Mouse (Mus musculus) CD4-positive helper T cell, adult 2 months (primary cell): ENCODE measurements around the gene Slc35e3.

Source experiments
- DNase-seq: peaks from one replicate; pipeline ENCODE4 v3.0.0-alpha.2; 2012; ENCODE audit warnings: low read depth, missing footprints, low spot score

The Slc35e3 gene

DNA sequence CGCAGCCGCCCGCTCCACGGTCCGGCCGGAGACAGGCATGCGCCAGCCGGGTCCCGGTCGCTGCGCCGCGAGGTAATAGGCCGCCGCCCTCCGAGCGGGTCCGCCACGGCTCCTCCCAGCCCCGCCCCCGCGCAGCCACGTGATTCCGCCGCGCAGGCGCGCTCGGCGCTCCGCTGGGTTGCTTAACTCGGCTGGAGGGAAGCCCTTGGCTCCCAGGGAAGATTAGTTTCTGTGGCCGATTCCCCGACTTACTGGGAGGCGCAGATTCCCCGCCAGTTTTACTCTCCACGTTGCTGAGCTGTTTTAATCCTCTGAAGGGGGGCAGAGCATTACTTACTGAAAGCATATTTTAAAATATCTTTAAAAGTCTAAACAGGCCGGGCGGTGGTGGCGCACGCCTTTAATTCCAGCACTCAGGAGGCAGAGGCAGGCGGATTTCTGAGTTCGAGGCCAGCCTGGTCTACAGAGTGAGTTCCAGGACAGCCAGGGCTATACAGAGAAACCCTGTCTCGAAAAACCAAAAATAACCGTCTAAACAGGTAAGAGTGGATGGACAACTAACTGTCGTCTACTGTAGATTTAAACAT, at the start of gene Slc35e3:
Gene Slc35e3 (minus strand): TSS at position 69 of the 587 bp plus-strand sequence.
- DNase-seq, result peak; percentile 93

DNA sequence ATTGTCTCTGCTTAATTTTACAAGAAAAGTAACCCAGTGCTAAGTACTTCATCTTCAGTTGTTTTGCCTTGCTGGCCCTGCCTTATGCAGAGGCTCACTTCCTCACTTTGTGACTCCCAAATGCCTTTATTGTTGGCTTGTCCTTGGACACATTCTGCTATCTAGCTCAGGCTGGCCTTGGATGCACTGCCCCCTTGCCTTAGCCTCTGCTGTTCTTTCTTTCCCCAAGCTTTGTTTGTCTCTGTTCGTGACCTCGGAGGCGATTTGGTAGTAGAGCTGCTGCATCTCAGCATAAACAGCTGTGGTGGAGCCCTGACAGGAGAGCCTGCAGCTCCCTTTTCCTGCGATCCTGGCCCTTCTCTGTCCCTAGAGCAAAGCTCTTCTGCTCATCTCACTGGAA, 49.0 kb upstream of the Slc35e3 start:
- no peak for DNase-seq

DNA sequence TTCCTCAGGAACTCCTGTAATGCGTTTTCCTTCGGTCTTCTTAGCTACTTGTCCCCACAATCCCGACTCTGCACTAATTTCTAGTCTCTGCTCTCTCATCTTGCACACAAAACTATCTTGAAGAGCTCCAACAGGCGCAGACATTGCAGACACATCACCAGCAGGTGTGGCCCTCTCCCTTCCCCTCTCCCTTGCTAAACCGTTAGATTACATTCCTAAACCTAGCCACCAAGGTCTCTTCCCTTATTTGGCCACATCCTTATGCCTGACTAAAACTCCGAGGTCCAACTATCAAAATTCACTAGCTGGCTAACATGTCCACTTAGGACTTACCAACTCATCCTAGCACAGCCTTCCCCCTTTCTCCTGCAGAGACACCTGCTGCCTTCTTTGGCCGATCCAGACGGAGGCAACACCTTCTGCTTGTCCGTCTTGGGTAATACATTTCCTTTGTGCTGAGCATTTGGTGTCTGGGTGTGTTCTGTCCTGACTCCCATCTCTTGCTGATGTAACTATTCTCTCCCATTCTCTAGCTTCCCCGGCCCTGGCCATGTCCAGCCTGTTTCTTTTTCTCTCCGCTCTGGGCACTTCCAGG, 47.4 kb upstream of the Slc35e3 start:
- DNase-seq, result no peak

DNA sequence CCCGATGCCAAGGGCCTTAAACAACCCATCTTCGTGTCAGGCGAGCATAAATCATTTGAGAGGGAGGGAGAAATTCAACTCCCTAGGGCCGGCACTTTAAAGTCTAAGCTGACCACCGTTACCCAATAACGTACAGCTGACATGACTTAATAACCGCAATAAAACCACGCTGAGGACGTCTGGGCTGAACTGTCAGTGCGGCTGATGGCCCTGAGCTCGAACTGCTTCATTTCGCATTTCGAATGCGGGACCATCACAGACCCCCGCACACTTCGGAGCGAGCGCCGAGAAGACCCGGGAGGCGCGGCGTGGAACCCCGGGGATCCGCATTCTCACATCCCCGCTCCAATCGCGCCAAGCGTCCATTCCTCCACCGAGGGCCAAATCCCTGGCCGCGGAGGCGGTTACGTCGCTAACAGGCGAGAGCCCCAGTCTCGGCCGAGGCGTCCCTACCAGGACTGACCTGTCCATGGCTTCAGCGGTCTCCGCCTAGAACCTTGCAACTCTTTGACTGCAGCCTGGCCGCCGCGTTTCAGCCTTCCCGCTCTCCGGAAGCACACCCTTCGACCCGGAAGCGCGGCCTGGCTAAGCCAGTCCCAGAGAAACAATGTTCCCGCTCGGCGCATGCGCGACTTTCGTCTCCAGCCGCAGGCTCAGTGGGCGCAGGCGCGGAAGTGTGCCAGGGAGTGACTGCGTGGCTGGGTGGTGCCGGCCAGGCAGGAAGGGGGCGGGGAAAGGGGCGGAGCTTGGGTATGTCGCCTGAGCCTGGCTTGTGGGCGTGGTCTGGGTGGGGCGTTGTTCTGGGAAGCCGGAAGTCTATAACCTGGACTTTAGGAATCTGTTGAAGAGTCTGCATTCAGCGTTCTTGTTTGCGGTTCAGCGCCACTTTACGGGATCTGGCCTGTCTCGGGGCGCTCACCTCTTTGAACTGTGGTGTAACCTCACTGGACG, 46.3 kb upstream of the Slc35e3 start, which contains the start of gene Nup107:
Gene Nup107 (minus strand): TSS at position 565 of the 951 bp plus-strand sequence.
- DNase-seq, result peak; percentile 99

DNA sequence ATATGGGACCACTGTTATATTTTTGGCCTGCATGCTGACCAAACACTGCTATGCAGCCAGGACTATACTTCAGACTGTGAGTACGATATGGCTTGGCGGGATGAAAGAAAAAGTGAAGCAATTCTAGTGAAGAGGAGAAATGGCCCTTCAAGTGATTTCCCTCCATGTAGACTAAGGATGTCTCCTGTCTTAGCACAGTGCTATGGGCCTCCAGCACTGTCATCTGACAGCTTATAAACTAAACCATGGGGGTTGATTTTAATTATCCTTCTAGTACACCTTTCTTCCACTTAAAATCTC, 45.0 kb upstream of the Slc35e3 start:
- DNase-seq, result no peak

DNA sequence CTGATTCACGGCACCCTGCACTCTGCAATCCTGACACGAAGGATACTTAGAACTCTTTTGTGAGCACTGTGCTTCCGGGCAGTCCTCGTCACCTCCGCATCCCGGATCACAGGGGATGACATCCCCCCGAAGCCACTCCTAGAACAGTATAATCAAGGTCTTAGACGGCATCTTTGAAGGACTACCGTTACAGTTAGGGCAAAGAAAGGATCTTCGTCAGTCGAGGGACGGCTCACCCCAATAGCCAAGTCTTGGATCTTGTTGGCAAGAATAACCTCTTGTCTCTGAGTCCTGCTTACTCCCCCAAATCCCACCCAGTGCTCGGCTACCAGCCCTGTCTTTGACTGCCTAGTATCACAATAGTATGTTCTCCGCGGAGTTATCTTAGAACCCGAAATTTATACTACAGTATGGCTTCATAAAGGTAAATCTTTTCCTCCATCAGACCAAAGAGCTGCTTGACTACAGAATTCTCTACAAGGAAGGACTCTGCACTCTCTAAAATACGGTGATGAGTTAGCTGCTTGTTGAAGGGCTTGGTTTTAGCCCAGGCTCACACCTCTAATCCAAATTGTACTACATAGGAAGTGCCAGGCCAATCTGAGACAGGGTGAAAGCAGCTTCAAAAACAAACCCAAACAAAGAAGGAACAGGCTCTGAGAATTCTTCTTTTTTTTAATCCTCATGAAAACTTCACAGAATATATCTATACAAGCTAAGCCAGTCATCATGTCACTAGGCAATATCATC, 44.4 kb upstream of the Slc35e3 start:
- no peak for DNase-seq

DNA sequence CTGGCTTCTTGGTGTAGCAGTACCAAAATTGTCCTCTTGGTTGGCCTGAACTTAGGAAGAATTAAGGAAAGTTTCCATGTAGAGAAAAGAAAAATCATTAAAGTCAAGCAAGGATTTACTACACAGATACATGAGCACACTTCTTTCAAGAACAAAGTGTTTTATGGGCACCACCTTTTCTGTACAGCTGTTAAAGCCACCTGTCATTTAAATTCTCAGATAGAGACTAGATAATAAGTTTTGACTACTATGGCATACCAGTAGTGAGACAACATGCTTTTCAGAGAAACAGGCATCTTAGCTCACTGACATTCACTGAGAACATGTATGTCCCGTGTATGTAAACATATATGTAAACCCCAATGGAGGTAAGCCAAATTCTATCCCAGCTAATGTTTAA, 43.8 kb upstream of the Slc35e3 start:
- DNase-seq, result no peak

DNA sequence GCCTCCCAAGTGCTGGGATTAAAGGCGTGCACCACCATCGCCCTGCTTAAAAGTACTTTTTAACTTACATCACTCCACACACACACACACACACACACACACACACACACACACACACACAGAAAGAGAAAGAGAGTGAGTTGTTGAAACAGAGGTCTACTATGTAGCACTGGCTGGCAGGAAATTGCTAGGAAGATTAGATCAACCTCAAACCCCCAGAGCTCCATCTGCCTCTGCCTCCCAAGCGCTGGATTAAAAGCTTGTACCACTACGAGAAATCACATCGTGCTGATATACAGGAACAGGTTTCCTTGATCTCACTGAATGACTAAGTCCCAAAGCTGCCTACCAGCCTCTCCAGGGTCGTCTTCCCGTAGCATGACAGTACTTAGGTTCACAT, 38.5 kb upstream of the Slc35e3 start:
- DNase-seq, result peak; percentile 83

DNA sequence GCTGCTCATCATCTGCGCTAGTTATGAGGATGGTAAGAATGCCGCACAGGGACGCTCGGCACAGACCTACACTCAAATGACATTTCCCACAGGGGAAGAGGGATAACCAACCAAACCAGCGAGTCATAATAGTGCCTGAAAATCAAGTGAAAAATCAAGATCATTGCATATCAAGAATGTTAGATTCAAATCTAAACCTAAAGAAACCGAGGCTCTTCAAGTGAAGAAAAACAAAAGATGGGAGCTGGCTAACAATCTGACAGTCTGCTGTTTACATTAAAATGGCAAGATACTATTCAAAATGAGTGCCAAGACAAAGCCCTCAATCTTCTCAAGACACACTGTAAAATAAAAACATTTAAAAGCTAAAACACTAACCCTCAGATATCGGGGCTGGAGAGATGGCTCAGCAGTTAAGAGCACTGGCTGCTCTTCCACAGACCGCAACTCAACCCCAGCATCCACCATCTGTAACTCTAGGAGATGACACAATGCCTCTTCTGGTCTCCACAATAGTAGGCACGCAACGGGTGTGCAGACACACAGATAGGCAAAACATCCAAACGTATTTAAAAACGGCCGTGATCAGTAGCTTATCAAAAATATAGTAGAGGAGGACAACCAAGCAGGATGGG, 37.7 kb upstream of the Slc35e3 start:
- DNase-seq, result no peak

DNA sequence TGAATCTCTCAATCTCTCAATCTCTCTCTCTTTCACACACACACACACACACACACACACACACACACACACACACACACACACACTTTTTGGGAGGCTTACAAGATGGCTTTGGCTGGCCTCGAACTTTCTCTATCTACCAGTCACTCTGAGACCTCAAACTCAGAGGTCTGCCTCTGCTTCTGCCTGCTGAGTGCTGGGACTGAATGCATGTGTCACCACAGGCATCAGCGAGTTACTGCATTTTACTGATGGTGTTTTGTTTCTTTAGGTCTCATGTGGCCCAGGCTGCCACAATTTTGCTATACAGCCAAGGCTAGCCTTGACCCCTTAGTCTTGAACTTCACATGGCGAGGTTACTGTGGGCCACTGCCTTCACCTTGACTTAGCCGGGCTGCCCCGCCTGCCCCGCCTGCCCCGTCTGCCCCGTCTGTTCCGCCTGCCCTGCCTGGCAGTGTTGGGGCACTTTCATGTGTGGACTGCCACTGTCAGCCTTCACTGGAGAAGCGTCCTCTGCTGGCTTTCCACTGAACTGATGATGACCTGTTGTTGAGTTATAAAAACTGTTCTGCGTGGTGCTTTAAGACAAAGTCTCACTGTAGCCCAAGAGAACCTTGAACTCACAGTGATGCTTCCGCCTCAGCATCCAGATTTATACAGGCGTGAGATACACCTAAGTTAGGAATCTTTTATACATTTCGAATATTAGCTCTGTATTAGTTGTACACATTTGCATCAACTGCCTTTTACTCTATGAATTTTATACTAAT, 36.5 kb upstream of the Slc35e3 start:
- no peak for DNase-seq

DNA sequence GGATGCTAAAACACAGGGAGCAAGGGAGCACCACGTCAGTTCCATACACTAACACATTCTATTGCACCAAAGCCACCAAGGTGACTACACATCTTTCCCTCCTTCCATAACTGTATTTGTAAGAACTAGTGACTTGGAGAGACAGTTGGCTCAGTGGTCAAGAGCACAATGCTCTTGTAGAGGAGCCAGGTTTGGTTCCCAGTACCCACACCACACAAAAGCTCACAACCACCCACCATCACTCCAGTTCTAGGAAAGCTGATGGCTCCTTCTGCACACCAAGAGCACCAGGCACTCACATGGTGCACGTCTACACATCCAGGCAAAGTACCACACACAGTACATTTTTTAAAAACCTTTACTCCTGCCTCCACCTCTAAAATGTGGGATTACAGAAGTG, 35.9 kb upstream of the Slc35e3 start:
- no peak for DNase-seq

DNA sequence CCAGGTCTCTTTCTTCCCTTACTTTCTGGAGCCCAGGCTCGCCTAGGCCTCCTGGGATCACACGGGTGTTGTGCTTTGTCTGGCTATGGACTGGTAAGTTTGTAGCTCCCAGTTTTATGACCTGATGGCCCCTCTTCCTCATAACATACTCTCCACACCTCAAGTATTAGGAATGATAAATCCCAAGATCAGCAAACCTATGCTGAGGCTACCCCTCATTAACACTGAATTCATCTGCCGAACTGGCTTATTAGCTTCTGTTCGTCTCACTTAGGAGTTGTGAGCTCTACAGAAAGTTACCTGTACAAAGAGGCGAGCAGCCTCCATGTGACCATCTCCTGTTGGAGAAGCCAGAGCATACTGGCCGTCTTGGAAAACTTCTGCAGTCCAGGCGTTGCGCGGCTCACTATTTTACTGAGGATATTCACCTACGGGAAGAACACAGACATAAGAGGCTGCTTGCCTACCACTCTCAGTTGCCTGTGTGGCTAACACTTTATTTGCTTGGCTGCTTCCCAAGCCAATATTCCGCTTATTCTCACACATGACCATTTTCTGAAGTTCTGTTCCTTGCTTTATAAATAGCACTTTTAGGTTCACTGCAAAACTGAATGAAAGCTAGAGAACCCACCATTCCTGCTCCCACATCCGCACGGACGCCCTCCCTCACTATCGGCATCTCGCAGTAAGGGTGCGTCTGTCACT, 35.0 kb upstream of the Slc35e3 start:
- DNase-seq, result no peak

DNA sequence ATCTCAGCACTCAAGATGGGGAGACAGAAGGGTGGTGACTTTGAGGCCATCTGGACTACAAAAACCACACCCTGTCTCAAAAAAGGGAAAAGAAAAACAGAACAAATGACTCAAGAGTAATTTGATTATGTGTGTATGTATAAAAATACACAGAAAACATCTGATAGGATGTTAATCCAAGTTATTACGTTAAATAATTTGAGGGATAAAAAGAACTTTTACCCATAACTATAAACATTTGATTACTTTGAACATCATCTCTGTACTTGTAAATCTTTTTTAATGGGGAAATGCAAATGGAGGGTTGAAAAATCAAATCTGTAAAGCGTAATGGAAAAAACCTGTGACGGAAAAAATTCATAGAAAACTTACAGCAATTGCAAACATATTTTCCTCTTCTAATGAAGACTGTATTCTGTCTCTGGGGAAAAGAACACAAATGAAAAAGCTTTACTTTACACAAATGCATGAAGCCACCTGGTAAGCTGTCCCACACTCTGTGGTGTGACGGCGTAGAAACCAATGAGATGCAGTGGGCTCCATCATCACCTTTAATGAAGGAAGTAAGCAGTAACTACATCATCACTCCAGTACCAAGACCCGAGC, 34.2 kb upstream of the Slc35e3 start:
- DNase-seq, result no peak

DNA sequence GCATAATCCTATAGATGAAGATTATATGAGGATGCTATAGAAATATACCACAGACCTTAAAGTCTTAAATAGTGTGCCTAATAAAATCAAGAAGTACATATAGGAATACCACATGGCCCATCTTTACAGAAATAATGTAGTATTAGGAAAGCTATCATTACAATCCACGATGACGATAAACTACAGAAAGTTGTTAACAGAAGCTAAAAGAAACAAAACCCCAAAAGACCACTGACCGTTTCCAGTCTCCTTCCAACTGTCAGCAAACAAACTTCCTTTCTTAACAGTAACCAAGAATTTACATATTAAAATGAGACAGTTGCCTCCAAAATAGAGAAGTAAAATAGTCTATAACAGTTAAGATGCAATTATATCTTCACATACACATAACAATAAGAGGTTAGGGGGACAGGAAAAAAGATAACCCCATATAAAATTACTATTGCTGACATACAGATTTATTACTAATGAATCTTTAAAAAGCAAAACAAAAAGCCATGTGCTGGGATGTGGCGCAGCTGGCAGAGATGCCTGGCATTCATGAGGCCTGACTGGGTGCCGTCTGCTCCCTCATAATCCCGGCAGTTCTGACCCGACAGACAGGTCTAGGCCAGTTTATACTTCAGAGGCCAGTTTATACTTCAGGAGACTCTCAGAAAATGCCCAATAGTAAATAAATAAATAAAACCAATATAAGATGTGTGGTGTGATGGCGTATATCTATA, 33.6 kb upstream of the Slc35e3 start:
- no peak for DNase-seq

DNA sequence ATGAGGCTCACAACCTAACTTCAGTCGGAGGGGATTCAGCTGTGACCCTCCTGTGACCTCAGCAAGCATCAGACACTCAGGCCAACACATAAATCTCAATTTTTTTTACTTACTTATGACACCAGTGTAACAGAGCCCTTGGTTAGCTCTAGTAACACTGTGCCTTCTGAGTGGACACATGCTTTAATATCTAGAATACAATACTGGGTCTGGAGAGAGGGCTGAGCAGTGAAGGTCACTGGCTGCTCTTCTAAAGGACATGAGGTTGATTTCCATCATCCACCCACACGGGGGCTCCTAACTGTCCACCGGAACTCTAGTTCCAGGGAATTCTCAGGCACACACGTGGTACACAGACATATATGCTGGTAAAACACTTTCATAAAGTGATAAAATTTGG, 32.8 kb upstream of the Slc35e3 start:
- DNase-seq, result no peak

DNA sequence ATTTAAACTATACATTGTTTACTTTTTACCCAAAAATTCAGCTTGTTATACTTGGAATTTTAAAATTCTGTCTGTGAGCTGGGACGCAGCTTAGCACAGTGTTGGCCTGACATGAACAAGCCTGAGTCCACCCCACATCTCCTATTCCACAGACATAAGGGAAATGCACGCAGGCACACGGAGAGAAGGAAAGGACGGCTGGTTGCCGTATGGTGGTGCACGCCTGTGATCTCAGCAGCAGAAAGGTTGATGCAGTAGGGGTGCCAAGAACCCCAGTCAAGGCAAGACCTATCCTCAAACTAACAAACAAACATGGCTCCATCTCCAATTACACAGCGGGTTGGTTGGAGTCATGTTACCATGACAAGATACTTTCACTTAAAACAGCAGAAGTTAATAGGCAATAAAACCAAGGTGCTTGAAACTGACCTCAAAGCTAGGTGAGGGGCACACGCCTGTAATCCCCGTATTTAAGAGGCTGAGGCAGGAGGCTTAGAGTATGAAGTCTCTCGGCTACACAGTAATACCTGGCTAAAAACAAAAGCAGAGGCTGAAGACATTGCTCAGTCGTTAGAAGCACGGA, 32.3 kb upstream of the Slc35e3 start:
- no peak for DNase-seq

DNA sequence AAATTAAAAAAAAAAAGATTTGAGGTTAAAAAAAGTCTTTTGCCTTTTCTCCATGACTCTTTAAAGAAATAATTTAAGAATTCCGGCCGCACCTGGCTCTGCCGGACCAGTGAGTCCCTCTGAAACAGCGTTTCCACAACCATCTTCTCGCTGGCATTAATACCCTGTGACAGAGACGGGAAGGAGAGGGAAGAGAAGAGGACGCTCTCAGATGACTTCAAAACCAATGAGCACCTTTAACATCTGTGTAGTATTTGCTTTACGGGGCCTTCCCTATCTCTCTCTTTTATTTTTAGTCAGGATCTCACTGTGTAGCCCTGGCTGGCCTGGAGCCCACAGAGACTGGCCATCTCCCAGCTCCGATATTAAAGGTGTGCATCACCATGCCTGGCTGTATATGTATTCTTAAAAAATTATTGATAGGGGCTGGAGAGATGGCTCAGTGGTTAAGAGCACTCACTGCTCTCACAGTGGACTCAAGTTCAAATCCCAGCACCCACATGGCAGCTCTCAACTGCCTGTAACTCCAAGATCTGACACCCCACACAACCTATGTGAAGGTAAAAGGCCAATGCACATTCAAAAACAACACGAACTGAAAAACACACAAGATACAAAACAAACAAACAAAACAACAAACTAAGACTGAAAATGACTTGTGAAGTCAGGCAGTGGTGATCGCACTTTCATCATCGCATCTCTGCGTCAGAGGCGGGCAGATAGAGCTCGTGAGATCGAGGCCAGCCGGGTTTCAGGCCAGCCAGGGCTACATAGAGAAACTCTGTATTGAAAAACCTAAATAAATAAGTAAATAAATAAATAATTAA, 31.5 kb upstream of the Slc35e3 start:
- DNase-seq, result no peak

DNA sequence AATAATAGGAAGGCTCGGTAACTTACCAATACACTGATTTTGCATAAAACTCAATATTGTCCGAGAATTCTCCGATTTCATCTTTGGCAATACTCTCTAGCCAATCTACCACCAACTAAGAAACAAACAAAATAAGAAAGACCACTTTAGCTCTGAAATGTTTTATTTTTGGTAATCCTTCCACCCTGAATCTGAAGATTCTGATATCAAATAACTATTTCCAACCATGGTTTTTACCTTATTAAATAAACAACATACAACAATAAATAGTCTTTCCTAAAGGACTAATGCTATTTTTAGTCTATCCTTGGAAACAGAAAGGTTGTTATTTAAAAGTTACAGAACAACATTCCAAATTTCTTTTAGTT, 30.9 kb upstream of the Slc35e3 start:
- no peak for DNase-seq
